In the genomic region with DNA sequence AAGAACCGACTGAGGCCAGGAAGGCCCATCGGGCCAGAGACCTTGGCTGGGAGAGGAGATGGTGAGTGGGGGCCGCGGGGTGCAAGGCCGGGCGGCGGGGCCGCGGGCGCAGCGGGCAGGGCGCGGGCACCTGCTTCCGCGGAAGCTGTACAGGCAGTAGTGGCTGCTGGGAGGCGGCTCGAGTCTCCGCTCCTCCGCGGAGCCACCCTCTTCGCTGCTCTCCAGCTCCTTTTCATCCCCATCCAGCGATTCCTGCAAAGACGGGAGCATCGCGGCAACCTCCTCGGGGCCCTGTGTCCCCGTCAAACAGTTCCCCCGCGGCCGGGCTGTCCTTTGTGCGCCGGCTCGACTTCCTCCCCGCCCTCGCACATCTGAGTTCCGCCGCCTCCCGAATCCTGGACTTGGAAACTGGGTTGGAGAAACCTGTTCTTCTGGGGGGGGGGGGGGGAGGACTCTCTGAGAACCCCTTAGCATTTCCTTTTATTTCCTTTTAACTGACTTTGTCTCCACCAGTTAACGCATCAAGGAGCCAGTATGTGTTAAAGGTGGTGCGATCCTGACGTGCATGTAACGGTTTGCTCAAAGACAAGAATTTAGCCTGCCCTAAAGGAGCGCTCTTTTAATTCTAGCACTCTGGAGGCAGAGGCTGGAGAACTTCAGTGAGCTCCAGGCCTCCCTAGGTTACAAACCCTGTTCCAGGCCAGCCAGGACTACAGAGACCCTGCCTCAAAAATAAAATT, we compare ENCODE assay signal across 8 mouse cellular contexts. TPM values are rescaled to one million over a fixed set of nuclear protein-coding genes. Genes with fewer than 3 reads are reported as not detected.
DNase-seq lines count a peak whose midpoint lies in the region; ATAC-seq and TF ChIP-seq lines count a peak whose summit lies in the region.

A gene (minus strand): TSS at position 323 of the 740 bp plus-strand sequence.

- H3K4me2 ChIP-seq in forebrain, embryonic 11.5 days (ENCODE audit: low read depth, low read length, severe bottlenecking): peak within 1 kb of the TSS; percentile 78
- H3K4me2 ChIP-seq in heart, embryonic 16.5 days (ENCODE audit: low read depth, low read length): peak within 1 kb of the TSS; percentile 97
- peak within 1 kb of the TSS; percentile 94 for H3K4me2 ChIP-seq in liver, embryonic 16.5 days (ENCODE audit: low read depth, low read length)
- H3K4me2 ChIP-seq in neural tube, embryonic 12.5 days (replicated peaks): peak within 1 kb of the TSS; percentile 70
- H3K4me2 ChIP-seq in stomach, postnatal 0 days (replicated peaks; ENCODE audit: low read depth): peak within 1 kb of the TSS; percentile 91

- H3K27ac ChIP-seq in ES-Bruce4 (ENCODE audit: insufficient read depth, low read length): peak within 1 kb of the TSS; percentile 59; the same call in 1 of the 2 replicates
- peak within 1 kb of the TSS; percentile 75 for H3K27ac ChIP-seq in forebrain, embryonic 11.5 days (ENCODE audit: low read depth, low read length)
- H3K27ac ChIP-seq in heart, embryonic 16.5 days (ENCODE audit: low read length): peak within 1 kb of the TSS; percentile 85
- peak within 1 kb of the TSS; percentile 75 for H3K27ac ChIP-seq in liver, embryonic 16.5 days (ENCODE audit: low read length)
- peak within 1 kb of the TSS; percentile 82 for H3K27ac ChIP-seq in neural tube, embryonic 12.5 days
- peak within 1 kb of the TSS; percentile 89 for H3K27ac ChIP-seq in stomach, postnatal 0 days (replicated peaks)

- H3K9ac ChIP-seq in ES-Bruce4 (ENCODE audit: low read depth, poor library complexity, severe bottlenecking): peak within 1 kb of the TSS; percentile 95
- peak within 1 kb of the TSS; percentile 99 for H3K9ac ChIP-seq in forebrain, embryonic 11.5 days (ENCODE audit: low read length)
- peak within 1 kb of the TSS; percentile 97 for H3K9ac ChIP-seq in heart, embryonic 16.5 days (ENCODE audit: low read length)
- peak within 1 kb of the TSS; percentile 94 for H3K9ac ChIP-seq in liver, embryonic 16.5 days (ENCODE audit: low read depth, low read length)
- H3K9ac ChIP-seq in neural tube, embryonic 12.5 days: peak within 1 kb of the TSS; percentile 95
- H3K9ac ChIP-seq in stomach, postnatal 0 days (ENCODE audit: low read length): peak within 1 kb of the TSS; percentile 94

- H3K9me3 ChIP-seq in ES-Bruce4 (replicated peaks; ENCODE audit: control insufficient read depth, insufficient read depth, low read length, poor library complexity, severe bottlenecking): no peaks in the 10 kb centered on the region
- H3K9me3 ChIP-seq in forebrain, embryonic 11.5 days (ENCODE audit: control insufficient read depth, low read length): no peaks in the 10 kb centered on the region
- no peaks in the 10 kb centered on the region for H3K9me3 ChIP-seq in heart, embryonic 16.5 days (replicated peaks; ENCODE audit: control insufficient read depth, low read length)
- H3K9me3 ChIP-seq in liver, embryonic 16.5 days (replicated peaks; ENCODE audit: control insufficient read depth, low read length): no peaks in the 10 kb centered on the region
- no peaks in the 10 kb centered on the region for H3K9me3 ChIP-seq in neural tube, embryonic 12.5 days
- H3K9me3 ChIP-seq in stomach, postnatal 0 days (ENCODE audit: control insufficient read depth, low read length): no peaks in the 10 kb centered on the region

- ATAC-seq in forebrain, embryonic 11.5 days (replicated peaks; ENCODE audit: low FRiP score): peak; percentile 86
- ATAC-seq in heart, embryonic 16.5 days (replicated peaks; ENCODE audit: extremely low read depth, insufficient read depth, low FRiP score): peak; percentile 79
- ATAC-seq in liver, embryonic 16.5 days (ENCODE audit: low read depth): peak; percentile 77
- peak; percentile 65; the same call in 1 of the 2 replicates for ATAC-seq in neural tube, embryonic 12.5 days (ENCODE audit: low FRiP score, low read depth)
- ATAC-seq in stomach, postnatal 0 days (ENCODE audit: low FRiP score, low TSS enrichment): peak; percentile 85

- H3K27me3 ChIP-seq in ES-Bruce4 (ENCODE audit: control insufficient read depth, insufficient read depth, low read length, poor library complexity, severe bottlenecking): no peaks in the 10 kb centered on the region
- H3K27me3 ChIP-seq in forebrain, embryonic 11.5 days (ENCODE audit: control insufficient read depth, insufficient read depth, low read length): no peaks in the 10 kb centered on the region
- no peaks in the 10 kb centered on the region for H3K27me3 ChIP-seq in heart, embryonic 16.5 days (ENCODE audit: control insufficient read depth, insufficient read depth, low read length)
- H3K27me3 ChIP-seq in liver, embryonic 16.5 days (ENCODE audit: control insufficient read depth, insufficient read depth, low read depth, low read length): no peaks in the 10 kb centered on the region
- H3K27me3 ChIP-seq in neural tube, embryonic 12.5 days (replicated peaks): no peaks in the 10 kb centered on the region
- no peaks in the 10 kb centered on the region for H3K27me3 ChIP-seq in stomach, postnatal 0 days (ENCODE audit: control insufficient read depth, insufficient read depth, low read length)

- no peak for TF ChIP-seq CTCF in ES-Bruce4 (IDR thresholded peaks at IDR 0.05; ENCODE audit: low read depth, low read length)
- no peak for TF ChIP-seq CTCF in stomach, postnatal 0 days (IDR thresholded peaks at IDR 0.05; ENCODE audit: low read depth)

- H3K4me1 ChIP-seq in ES-Bruce4 (ENCODE audit: control insufficient read depth, insufficient read depth, low read length): no peaks in the 10 kb centered on the region
- H3K4me1 ChIP-seq in forebrain, embryonic 11.5 days (replicated peaks; ENCODE audit: control insufficient read depth, insufficient read depth, low read length): 0 out of 2 replicates have a peak, but pooled peaks cover 2% of the 10 kb centered on the region
- peaks cover 13% of the 10 kb centered on the region for H3K4me1 ChIP-seq in heart, embryonic 16.5 days (ENCODE audit: control insufficient read depth, insufficient read depth, low read length)
- H3K4me1 ChIP-seq in liver, embryonic 16.5 days (ENCODE audit: control insufficient read depth, low read depth, low read length): peaks cover 19% of the 10 kb centered on the region
- H3K4me1 ChIP-seq in neural tube, embryonic 12.5 days: no peaks in the 10 kb centered on the region
- H3K4me1 ChIP-seq in stomach, postnatal 0 days (replicated peaks; ENCODE audit: control insufficient read depth, insufficient read depth): no peaks in the 10 kb centered on the region

- DNase-seq in c-Kit-positive CD71-positive TER-119-negative erythroid progenitor cells, embryonic 14.5 days (ENCODE audit: low read depth): peak; percentile 75
- DNase-seq in forebrain, embryonic 11.5 days (ENCODE audit: low spot score): peak; percentile 93
- peak; percentile 82 to 91 for DNase-seq in kidney, postnatal 36 days
- peak; percentile 84 for DNase-seq in stomach, postnatal 0 days (ENCODE audit: low spot score)

- WGBS in forebrain, embryonic 11.5 days: 2% methylated on average over 43 of the region's 43 CpGs
- WGBS in heart, embryonic 16.5 days: under 1% methylated on average over 37 of the region's 43 CpGs
- 1% methylated on average over 43 of the region's 43 CpGs for WGBS in liver, embryonic 16.5 days (ENCODE audit: insufficient replicate concordance)
- WGBS in neural tube, embryonic 12.5 days: 3% methylated on average over 43 of the region's 43 CpGs
- WGBS in stomach, postnatal 0 days: 2% methylated on average over 39 of the region's 43 CpGs

- peaks cover 14% of the 10 kb centered on the region for H3K36me3 ChIP-seq in ES-Bruce4 (ENCODE audit: control insufficient read depth, insufficient read depth, low read length, poor library complexity, severe bottlenecking)
- H3K36me3 ChIP-seq in forebrain, embryonic 11.5 days (ENCODE audit: control insufficient read depth, insufficient read depth, low read length): no peaks in the 10 kb centered on the region
- H3K36me3 ChIP-seq in heart, embryonic 16.5 days (ENCODE audit: control insufficient read depth, insufficient read depth): peaks cover 12% of the 10 kb centered on the region
- H3K36me3 ChIP-seq in liver, embryonic 16.5 days (ENCODE audit: control insufficient read depth, insufficient read depth): peaks cover 5% of the 10 kb centered on the region; the same call in 1 of the 2 replicates
- H3K36me3 ChIP-seq in neural tube, embryonic 12.5 days: peaks cover 22% of the 10 kb centered on the region
- peaks cover 3% of the 10 kb centered on the region; the same call in 1 of the 2 replicates for H3K36me3 ChIP-seq in stomach, postnatal 0 days (ENCODE audit: control insufficient read depth, insufficient read depth, low read length)

- H3K4me3 ChIP-seq in ES-Bruce4 (ENCODE audit: low read depth, low read length): peak within 1 kb of the TSS; percentile 99
- peak within 1 kb of the TSS; percentile 70 for H3K4me3 ChIP-seq in forebrain, embryonic 11.5 days (ENCODE audit: low read depth, low read length)
- H3K4me3 ChIP-seq in heart, embryonic 16.5 days (ENCODE audit: low read length): peak within 1 kb of the TSS; percentile 95
- peak within 1 kb of the TSS; percentile 87 for H3K4me3 ChIP-seq in liver, embryonic 16.5 days (ENCODE audit: low read depth, low read length)
- H3K4me3 ChIP-seq in neural tube, embryonic 12.5 days: peak within 1 kb of the TSS; percentile 80
- H3K4me3 ChIP-seq in stomach, postnatal 0 days (ENCODE audit: low read depth, low read length): peak within 1 kb of the TSS; percentile 95

- TF ChIP-seq EP300 in ES-Bruce4 (IDR thresholded peaks at IDR 0.05; ENCODE audit: insufficient read depth, low read depth, low read length): no peak
- no peak for TF ChIP-seq EP300 in stomach, postnatal 0 days (optimal IDR thresholded peaks at IDR 0.05)

- peak; percentile 67 for TF ChIP-seq POLR2A in ES-Bruce4 (IDR thresholded peaks at IDR 0.05; ENCODE audit: insufficient read depth, low read length)

RNA-seq across cellular contexts. Expression of the gene that starts here (rescaled TPM):
- 27.8 and 31.0 TPM in 2 replicates for polyA plus RNA-seq in ES-Bruce4 (2011; ENCODE audit: insufficient read depth, insufficient read length, low read depth, missing spikeins)
- polyA plus RNA-seq in forebrain, embryonic 11.5 days (2014; fragmentation: Nextera tagmentation; extraction: Ambion mirVana): 26.9 and 27.1 TPM in 2 replicates
- 14.7 and 17.7 TPM in 2 replicates for polyA plus RNA-seq in heart, embryonic 16.5 days (2015; fragmentation: Nextera tagmentation; extraction: Ambion mirVana)
- 4.1 and 5.1 TPM in 2 replicates for polyA plus RNA-seq in liver, embryonic 16.5 days (2015; fragmentation: Nextera tagmentation; extraction: Ambion mirVana)
- polyA plus RNA-seq in neural tube, embryonic 12.5 days (2016; fragmentation: Nextera tagmentation; extraction: Ambion mirVana): 28.0 and 31.6 TPM in 2 replicates
- 11.0 and 12.0 TPM in 2 replicates for polyA plus RNA-seq in stomach, postnatal 0 days (2015; fragmentation: Nextera tagmentation; extraction: Ambion mirVana)

Comparison
In these comparisons a context has a peak if more than half of its experiments do, and no peak if none do; other contexts are left out.
1. Peak in every context shown above with its lines: DNase-seq, ATAC-seq, H3K4me3 ChIP-seq and H3K27ac ChIP-seq.